Mouse (Mus musculus) testis, postnatal 10 days (tissue): ENCODE results near the gene Negr1.

ENCODE experiments used
- DNase-seq: peaks from one replicate; pipeline ENCODE4 v3.0.0; 2021; ENCODE audit warnings: low spot score

Gene Negr1

GRCm38 (mm10) chr3:157108156-157108555 lies 546.6 kb downstream of the Negr1 start:
- no peak for DNase-seq

GRCm38 (mm10) chr3:157109308-157109707 lies 547.7 kb downstream of the Negr1 start:
- peak; percentile 57 for DNase-seq

DNA sequence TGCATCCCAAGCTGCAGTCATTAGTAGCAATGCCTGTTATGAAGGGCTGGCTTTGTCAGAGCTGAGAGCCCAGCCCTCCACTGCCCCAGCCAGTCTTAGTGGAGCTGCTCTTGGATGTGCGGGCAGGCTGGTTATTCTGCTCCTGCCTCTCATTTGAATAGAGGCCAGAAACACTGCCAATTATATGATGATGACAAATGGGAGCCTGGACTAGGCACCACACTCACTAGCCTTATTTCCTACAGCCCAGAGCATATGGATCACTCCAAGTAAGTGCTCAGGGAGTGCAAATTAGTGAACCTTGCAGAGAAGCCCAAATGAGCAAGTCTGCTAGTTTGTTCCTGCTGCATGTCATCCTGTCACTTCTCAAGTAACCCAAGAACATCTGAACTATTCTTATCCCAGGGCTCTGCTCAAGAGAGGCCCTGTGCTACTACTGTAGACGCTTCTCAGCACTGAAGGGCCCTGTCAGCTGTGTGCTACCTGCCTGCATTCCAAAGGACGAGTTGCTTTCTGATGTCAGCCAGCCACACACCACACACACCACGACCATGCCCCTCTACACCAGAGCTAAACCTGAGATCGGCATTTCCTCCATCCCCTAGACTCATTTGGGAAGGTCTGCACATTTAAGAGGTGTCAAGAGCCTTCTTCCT lies 553.6 kb downstream of the Negr1 start:
- no peak for DNase-seq

GRCm38 (mm10) chr3:157116024-157116423 lies 554.4 kb downstream of the Negr1 start:
- DNase-seq, result no peak

- no peak for DNase-seq
Measured at GRCm38 (mm10) chr3:157119916-157120315, 558.3 kb downstream of the Negr1 start.

GRCm38 (mm10) chr3:157146124-157146855 lies 584.7 kb downstream of the Negr1 start:
- DNase-seq, result no peak

- DNase-seq, result no peak
Measured at GRCm38 (mm10) chr3:157154902-157155301, 593.3 kb downstream of the Negr1 start.

DNA sequence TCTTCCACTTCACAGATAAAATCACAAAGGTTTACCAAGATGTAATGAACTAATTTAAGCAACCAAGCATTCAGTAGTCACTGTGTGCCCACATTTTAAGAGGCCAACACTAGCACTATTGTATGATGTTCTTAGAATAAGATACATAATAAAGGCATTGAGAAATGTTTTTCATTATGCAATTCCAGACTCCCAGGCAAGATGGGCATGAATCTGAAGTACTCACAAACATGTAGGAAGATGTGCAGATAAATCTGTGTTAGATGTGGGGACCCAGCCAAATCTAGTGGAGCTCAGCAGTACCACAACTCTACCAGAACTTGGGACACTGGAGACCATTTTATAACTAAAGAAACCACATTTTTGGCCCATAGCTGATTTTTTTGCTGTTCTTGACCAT lies 593.9 kb downstream of the Negr1 start:
- DNase-seq, result no peak

GRCm38 (mm10) chr3:157164840-157165595 lies 603.4 kb downstream of the Negr1 start:
- DNase-seq, result no peak

DNA sequence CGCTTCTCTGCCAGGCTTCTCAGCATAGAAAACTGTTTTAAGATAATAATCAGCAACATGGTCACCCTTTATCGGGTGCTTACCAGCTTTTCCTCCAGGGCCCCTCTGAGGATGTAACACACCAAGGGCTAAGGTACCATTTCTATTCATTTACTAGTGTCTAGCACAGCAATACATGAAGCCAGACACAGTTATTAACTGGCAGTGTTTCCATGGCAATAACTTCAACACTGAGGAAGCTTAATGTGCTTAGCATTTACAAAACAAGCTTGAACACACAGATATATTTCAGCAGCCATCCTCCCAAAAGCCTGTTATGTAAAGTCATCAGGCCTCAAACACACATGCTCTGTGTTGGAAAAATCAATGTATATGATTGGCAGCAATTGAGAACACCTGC lies 620.4 kb downstream of the Negr1 start:
- DNase-seq, result no peak

DNA sequence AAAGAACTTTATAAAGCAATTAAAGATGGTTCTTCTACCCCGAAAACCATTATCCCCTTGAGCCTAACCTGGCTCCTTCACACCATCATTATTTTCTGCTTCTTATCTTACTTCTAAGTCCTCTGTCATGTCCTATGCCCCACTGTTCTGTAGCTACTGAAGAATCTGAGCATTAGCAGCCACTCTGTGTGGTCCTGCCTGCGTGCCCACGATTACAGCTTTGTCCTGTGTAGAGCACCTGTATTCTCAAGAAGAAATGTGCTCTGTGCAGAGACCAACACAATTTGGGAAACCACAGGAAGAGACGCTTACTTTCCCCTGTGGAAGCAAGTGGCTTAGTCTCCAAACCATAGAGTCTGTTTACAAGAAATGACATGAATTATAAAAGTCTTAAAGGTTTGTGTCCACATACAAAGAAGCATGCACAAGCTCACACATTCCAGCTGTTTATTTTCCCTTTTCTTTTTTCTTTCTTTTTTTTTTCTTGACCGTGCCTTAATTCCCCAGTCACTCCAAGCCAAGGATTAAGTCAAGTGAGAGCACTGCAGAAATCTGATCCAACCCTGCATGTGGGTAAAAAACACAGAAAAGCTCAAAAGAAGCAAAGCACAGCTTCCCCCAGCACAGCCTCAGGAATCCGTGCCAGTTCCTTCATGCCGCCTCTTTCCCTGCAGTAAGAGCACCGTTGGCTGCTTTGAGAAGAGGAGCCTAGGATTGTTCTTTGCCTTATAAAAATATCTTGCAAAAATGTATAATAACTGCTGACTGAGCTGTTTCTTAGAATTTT lies 627.5 kb downstream of the Negr1 start:
- no peak for DNase-seq

DNA sequence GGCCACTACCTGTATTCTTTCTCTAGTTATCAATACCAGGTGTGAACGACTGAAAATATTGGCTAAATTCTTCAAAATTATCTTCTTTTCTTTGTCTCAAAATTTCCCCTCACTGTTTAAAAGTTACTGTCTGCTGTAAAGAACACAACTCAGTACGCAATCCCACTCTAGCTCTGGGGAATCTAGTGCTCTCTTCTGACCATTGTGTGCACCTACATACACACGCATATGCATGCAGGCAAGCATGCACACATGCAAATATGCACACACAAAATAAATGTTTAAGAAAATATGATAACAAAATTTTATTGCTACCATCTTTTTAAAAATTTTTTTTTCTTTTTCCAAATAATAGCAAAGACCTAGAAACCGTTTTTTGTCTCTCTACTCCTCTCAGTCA lies 628.2 kb downstream of the Negr1 start:
- DNase-seq, result no peak

- no peak for DNase-seq
Measured at GRCm38 (mm10) chr3:157190551-157190950, 629.0 kb downstream of the Negr1 start.

DNA sequence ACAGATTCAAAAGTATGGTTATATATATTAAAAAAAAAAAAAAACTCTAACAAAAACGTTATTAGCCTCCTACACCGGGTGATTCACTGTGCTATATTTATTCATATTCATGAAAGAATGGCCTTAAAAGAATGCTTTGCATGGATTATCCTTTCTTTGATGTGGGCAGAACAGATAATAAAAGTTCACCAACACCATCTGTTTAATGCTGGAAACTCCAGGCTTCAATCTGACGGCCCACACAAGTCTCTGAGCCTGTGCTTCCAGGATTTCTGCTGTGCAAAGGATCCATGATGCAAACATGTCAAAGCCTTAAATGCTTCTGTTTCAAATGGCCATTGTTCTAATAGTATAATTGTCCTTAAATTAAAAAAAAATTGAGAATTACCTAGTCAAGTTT lies 630.4 kb downstream of the Negr1 start:
- no peak for DNase-seq

GRCm38 (mm10) chr3:157193141-157193540 lies 631.5 kb downstream of the Negr1 start:
- no peak for DNase-seq

GRCm38 (mm10) chr3:157198659-157199058 lies 637.1 kb downstream of the Negr1 start:
- DNase-seq, result no peak

DNA sequence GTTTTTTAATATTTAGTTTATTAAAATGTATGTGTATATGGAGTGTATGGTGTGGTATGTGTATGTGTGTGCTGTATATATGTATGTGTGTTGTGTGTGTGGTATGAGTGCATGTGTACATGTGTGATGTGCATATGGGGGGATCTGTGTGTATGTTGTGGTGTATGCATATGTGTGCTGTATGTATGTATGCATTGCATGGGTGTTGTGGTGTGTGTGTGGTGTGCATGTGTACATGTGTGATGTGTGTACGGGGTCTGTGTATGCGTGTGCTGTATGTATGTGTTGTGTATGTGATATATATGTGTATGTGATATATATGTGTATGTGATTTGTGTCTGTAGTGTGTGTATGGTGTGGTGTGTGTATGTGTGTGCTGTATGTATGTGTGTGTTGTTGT lies 640.1 kb downstream of the Negr1 start:
- no peak for DNase-seq

DNA sequence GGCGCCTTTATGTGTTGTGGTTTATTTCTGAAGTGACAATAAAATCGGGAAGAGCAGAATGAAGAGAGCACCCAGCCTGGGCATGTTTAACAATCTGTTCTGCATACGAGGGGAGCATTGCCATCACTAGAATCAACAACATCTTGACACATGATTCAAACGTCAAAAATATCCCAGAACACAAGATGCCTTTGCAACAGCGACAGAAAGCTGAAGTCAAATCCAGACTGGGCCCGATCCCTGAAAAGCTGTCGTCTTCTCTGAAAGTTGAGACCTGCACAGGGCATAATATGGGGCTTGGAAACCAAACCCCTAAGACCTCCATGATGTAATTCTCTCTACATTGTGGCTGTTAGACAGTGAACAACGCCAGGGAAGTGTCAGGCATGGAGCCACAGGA lies 642.0 kb downstream of the Negr1 start:
- DNase-seq, result no peak

DNA sequence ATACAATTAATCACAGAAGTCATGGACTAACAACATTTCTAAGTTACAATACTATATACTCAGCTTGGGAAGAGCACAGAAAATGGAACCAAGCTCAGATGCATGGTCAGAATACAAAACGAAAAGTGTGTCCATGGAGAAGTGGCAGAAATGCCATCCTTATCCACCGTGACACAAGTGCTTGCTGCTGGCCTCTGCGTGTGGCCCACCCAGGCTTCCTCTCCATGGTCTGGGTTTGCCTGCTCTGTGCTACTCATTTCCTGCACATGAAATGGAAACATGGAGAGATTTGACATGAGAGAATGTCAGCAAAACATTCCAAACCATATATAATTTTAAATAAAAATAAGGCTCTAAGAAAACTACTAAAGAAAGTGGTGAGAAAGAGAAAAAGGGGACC lies 645.2 kb downstream of the Negr1 start:
- DNase-seq, result no peak

- DNase-seq, result no peak
Measured at GRCm38 (mm10) chr3:157208966-157209365, 647.4 kb downstream of the Negr1 start.

DNA sequence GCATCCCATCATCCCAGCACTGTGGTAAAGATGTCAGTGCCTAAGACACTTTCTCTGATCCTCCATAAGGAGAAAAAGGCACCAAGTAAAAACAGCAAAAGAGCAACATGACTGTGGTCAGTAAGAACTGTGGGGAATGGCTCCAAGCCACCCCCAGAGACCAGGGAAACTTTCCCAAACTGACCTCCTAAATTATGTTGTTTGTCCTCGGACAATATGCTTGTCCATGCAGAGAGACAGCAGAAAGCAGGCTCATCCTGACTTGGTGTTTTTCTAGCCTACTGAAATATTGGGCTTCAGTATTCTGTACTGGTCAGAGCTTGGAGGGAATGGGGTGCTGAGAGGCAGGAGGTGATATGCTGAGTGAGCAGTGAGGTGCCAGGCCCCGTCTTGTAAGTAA lies 647.8 kb downstream of the Negr1 start:
- DNase-seq, result no peak
